Mouse (Mus musculus) intestine, postnatal 0 days (tissue): ENCODE measurements at regions not wholly inside any gene's neighbourhood (a gene's known extent, or its start where the extent isn't known, plus 50 kb on each side); places are given as distances from the start of the nearest gene placed in this dataset.

Experiments used
- ATAC-seq: fragments of 200-750 bp; cut with Nextera tagmentation; 2 replicates; pipeline ENCODE4 v1.8.0; 2017; ENCODE audit warnings: mild to moderate bottlenecking, moderate TSS enrichment, moderate library complexity
- H3K27ac ChIP-seq: fragments of 300-500 bp; sonication (generic); 2 replicates; pipeline ENCODE4 v1.5.1; 2014; ENCODE audit warnings: mild to moderate bottlenecking, low read depth, low read length, moderate library complexity
- H3K27me3 ChIP-seq: fragments of 300-500 bp; sonication (generic); replicated peaks from 2 replicates; pipeline ENCODE4 v1.6.1; 2014; ENCODE audit warnings: low read length, mixed read lengths; ENCODE audit not compliant: control insufficient read depth, insufficient read depth
- H3K36me3 ChIP-seq: fragments of 300-500 bp; sonication (generic); 2 replicates; pipeline ENCODE4 v1.6.1; 2014; ENCODE audit warnings: mild to moderate bottlenecking, moderate library complexity; ENCODE audit not compliant: control insufficient read depth, insufficient read depth
- H3K4me1 ChIP-seq: fragments of 300-500 bp; sonication (generic); replicated peaks from 2 replicates; pipeline ENCODE4 v1.6.1; 2014; ENCODE audit warnings: antibody characterized with exemption, low read length, mixed read lengths; ENCODE audit not compliant: control insufficient read depth, insufficient read depth
- H3K4me2 ChIP-seq: fragments of 300-500 bp; sonication (generic); replicated peaks from 2 replicates; pipeline ENCODE4 v1.6.1; 2014; ENCODE audit warnings: low read depth, mild to moderate bottlenecking, moderate library complexity
- H3K4me3 ChIP-seq: fragments of 300-500 bp; sonication (generic); 2 replicates; pipeline ENCODE4 v1.5.1; 2014; ENCODE audit warnings: low read depth, low read length
- H3K9ac ChIP-seq: fragments of 300-500 bp; sonication (generic); 2 replicates; pipeline ENCODE4 v1.6.1; 2014; ENCODE audit warnings: mild to moderate bottlenecking, low read depth, low read length
- H3K9me3 ChIP-seq: fragments of 300-500 bp; sonication (generic); 2 replicates; pipeline ENCODE4 v1.6.1; 2016; ENCODE audit warnings: mixed run types; ENCODE audit not compliant: control insufficient read depth
- CTCF ChIP-seq: sonication (generic); IDR thresholded peaks from 2 replicates; pipeline ENCODE4 v1.5.1; 2016; ENCODE audit warnings: low read depth, mild to moderate bottlenecking, control low read depth, antibody characterized with exemption, moderate library complexity
- WGBS: fragments of 180-500 bp; shearing (Covaris S2); extraction: QIAGEN DNeasy Blood & Tissue Kit; methylation state at CpG from one replicate; pipeline ENCODE4 v1.1.7; 2014; 5-methylcytosine and 5-hydroxymethylcytosine counted together

DNA sequence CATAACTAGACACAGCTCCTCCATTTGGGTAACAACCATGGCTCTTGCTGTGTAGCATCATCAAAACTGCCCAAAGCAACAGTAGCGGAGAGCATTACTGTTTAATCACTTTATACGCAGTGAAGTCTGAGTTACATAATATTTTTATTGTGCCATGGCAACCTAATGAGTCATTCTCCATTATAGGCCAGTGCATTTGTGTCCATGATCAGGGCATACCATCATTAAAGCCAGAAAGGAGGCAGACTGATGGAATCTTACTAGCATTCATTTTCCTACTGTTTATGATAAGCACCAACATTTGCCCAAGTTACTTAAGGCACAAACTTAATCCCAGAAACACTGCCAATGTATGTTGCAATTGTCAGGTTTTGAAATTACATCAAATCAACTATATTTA is 3601.2 kb upstream of the Gm7489 start:
- no peak overlapping the region for H3K9ac ChIP-seq
- 77% methylated on average over 2 of the region's 2 CpGs for WGBS
- TF ChIP-seq CTCF, result no peak
- no peak overlapping the region for H3K27ac ChIP-seq
- H3K4me1 ChIP-seq, result no peaks in the 10 kb centered on the region
- H3K36me3 ChIP-seq, result no peaks in the 10 kb centered on the region
- no peak overlapping the region for H3K4me3 ChIP-seq
- no peaks in the 10 kb centered on the region for H3K9me3 ChIP-seq
- no peak overlapping the region for H3K4me2 ChIP-seq
- ATAC-seq, result no peak
- H3K27me3 ChIP-seq, result no peaks in the 10 kb centered on the region

DNA sequence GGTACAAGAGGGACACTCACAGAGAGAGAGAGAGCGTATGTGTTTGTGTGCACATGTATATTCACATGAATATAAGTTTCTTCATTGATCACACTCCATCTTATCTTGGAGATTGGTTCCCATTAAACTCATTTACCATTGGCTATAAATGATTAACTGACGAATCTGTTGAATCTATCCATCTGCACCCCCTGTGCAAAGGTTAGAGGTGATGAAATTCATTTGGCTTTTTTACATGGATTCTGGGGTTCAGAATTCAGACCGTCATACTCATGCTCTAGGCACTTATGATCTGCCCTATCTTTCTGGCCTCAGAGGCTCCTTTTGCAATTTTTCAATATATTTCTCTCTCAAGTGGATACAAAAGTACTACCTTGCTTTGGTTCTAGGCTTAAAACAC is 3582.9 kb upstream of the Gm7489 start:
- Histone ChIP-seq H3K4me2 (no peak overlapping the region), H3K27ac (no peak overlapping the region), H3K36me3 (no peaks in the 10 kb centered on the region), H3K4me1 (no peaks in the 10 kb centered on the region), H3K9me3 (no peaks in the 10 kb centered on the region), H3K9ac (no peak overlapping the region), H3K27me3 (no peaks in the 10 kb centered on the region), H3K4me3 (no peak overlapping the region)
- WGBS, result 84% methylated on average over 3 of the region's 3 CpGs
- no peak for TF ChIP-seq CTCF
- no peak for ATAC-seq

DNA sequence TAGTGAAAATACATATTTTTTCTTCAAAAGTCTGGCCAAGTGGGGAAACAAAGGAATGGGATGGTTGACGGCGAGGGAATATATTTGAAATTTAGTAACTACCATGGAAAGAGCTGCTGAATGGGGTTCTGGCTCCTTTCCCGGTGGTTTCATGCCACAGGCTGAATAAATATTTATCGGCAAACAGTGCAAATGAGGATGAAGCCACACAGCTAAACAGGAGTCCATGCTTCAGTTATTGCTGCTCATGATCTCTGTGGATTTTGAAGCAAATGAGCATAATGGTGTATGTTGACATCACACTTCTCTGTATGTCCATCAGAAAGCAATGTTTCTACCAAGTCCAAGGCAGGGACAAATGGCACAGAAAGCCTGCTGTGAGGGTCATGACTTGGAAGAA is 3580.6 kb upstream of the Gm7489 start:
- TF ChIP-seq CTCF, result no peak
- no peak for ATAC-seq
- H3K27me3 ChIP-seq, result no peaks in the 10 kb centered on the region
- 67% methylated on average over 4 of the region's 4 CpGs for WGBS
- no peaks in the 10 kb centered on the region for H3K36me3 ChIP-seq
- no peak overlapping the region for H3K27ac ChIP-seq
- H3K4me2 ChIP-seq, result no peak overlapping the region
- no peak overlapping the region for H3K4me3 ChIP-seq
- H3K9me3 ChIP-seq, result no peaks in the 10 kb centered on the region
- H3K9ac ChIP-seq, result no peak overlapping the region
- H3K4me1 ChIP-seq, result no peaks in the 10 kb centered on the region

DNA sequence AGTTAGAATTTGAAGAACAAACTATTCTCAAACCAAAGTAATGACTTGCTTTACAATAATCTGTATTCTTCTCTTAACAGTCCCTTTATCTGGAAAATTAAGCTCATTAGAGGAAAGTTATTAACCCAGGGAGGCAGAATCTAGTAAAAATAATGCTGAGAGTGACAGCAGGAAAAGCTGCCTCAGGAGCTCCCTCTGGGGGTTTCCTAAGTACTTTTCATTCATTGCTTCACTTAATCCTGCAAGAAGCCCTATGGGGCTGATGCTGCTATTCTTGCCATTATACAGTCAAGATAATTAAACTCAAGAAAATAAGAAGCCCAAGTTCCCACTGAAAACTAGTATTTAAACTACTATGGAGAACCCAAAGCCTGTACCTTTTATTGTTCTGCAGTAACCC is 3563.9 kb upstream of the Gm7489 start:
- no peak overlapping the region for H3K4me2 ChIP-seq
- H3K4me1 ChIP-seq, result no peaks in the 10 kb centered on the region
- no peaks in the 10 kb centered on the region for H3K36me3 ChIP-seq
- no peak overlapping the region for H3K27ac ChIP-seq
- no peak overlapping the region for H3K4me3 ChIP-seq
- no peak for ATAC-seq
- H3K9ac ChIP-seq, result no peak overlapping the region
- no peaks in the 10 kb centered on the region for H3K9me3 ChIP-seq
- H3K27me3 ChIP-seq, result no peaks in the 10 kb centered on the region
- 0 out of 2 replicates have a peak, but pooled peaks have one; percentile 4 for TF ChIP-seq CTCF

DNA sequence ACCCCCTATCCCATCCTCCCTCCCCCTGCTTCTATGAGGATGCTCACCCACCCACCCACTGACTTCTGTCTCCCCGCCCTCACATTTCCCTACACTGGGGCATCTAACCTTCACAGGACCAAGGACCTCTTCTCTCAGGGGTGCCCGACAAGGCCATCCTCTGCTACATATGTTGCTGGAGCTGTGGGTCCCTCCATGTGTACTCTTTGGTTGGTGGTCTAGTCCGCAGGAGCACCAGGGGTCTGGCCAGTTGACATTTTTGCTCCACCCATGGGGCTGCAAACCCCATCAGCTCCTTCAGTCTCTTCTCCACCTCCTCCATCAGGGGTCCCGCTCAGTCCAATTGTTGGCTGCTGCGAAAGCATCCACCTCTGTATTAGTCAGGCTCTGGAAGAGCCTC is 3539.2 kb upstream of the Gm7489 start:
- no peak for ATAC-seq
- H3K4me3 ChIP-seq, result no peak overlapping the region
- H3K36me3 ChIP-seq, result no peaks in the 10 kb centered on the region
- no peaks in the 10 kb centered on the region for H3K27me3 ChIP-seq
- WGBS, result 91% methylated on average over 5 of the region's 5 CpGs
- no peak overlapping the region for H3K27ac ChIP-seq
- no peak for TF ChIP-seq CTCF
- H3K9ac ChIP-seq, result no peak overlapping the region
- H3K4me1 ChIP-seq, result no peaks in the 10 kb centered on the region
- H3K9me3 ChIP-seq, result no peaks in the 10 kb centered on the region
- H3K4me2 ChIP-seq, result no peak overlapping the region

DNA sequence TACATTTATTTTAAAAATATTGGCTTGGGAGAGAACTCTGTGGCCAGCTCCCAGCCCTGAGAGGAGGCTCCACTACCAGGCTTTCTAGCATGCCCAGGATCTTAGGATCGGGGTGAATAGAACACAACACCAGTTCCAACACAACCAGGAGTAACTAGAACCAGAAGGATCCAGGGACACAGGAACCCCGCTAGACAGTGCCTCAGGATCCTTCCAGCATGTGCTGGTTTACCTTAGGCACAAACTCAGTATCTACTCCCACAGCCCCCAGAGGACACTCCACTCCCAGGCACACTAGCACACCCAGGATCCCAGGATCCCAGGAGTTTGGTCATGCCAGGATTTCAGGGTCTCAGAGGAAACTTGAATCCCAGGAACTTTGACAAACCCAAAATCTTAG is 3537.8 kb upstream of the Gm7489 start:
- Histone ChIP-seq H3K27me3 (no peaks in the 10 kb centered on the region), H3K9me3 (no peaks in the 10 kb centered on the region), H3K4me2 (no peak overlapping the region), H3K9ac (no peak overlapping the region), H3K27ac (no peak overlapping the region), H3K4me1 (no peaks in the 10 kb centered on the region), H3K36me3 (no peaks in the 10 kb centered on the region), H3K4me3 (no peak overlapping the region)
- no peak for ATAC-seq
- no peak for TF ChIP-seq CTCF
- WGBS, result 91% methylated on average over 2 of the region's 2 CpGs
